Mouse (Mus musculus) lung, embryonic 16.5 days (tissue): ENCODE measurements at regions not wholly inside any gene's neighbourhood (a gene's known extent, or its start where the extent isn't known, plus 50 kb on each side); places are given as distances from the start of the nearest gene placed in this dataset.
A peak's percentile ranks its signal among the peaks of the same experiment; 100 is the strongest.

Experiments
- ATAC-seq: fragments of 200-750 bp; cut with Nextera tagmentation; 2 replicates; pipeline ENCODE4 v1.8.0; 2017; ENCODE audit warnings: low read depth, mild to moderate bottlenecking, moderate library complexity
- H3K27ac ChIP-seq: fragments of 300-500 bp; sonication (generic); 2 replicates; pipeline ENCODE4 v1.5.1; 2014; ENCODE audit warnings: mild to moderate bottlenecking, control low read depth, low read length
- H3K27me3 ChIP-seq: fragments of 300-500 bp; sonication (generic); 2 replicates; pipeline ENCODE4 v1.6.1; 2014; ENCODE audit warnings: low read depth, low read length, mixed read lengths; ENCODE audit not compliant: control insufficient read depth, insufficient read depth
- H3K36me3 ChIP-seq: fragments of 300-500 bp; sonication (generic); 2 replicates; pipeline ENCODE4 v1.6.1; 2014; ENCODE audit warnings: low read length; ENCODE audit not compliant: control insufficient read depth, insufficient read depth
- H3K4me1 ChIP-seq: fragments of 300-500 bp; sonication (generic); replicated peaks from 2 replicates; pipeline ENCODE4 v1.6.1; 2014; ENCODE audit warnings: low read length, mixed read lengths; ENCODE audit not compliant: control insufficient read depth, insufficient read depth
- H3K4me2 ChIP-seq: fragments of 300-500 bp; sonication (generic); 2 replicates; pipeline ENCODE4 v1.6.1; 2014; ENCODE audit warnings: low read depth, low read length, control low read depth
- H3K4me3 ChIP-seq: fragments of 300-500 bp; sonication (generic); 2 replicates; pipeline ENCODE4 v1.5.1; 2014; ENCODE audit warnings: mild to moderate bottlenecking, low read length, control low read depth
- H3K9ac ChIP-seq: fragments of 300-500 bp; sonication (generic); 2 replicates; pipeline ENCODE4 v1.6.1; 2014; ENCODE audit warnings: low read length, control low read depth
- H3K9me3 ChIP-seq: fragments of 300-500 bp; sonication (generic); 2 replicates; pipeline ENCODE4 v1.6.1; 2016; ENCODE audit warnings: low read length; ENCODE audit not compliant: control insufficient read depth
- WGBS: fragments of 180-500 bp; shearing (Covaris S2); extraction: QIAGEN DNeasy Blood & Tissue Kit; methylation state at CpG from one replicate; pipeline ENCODE4 v1.1.7; 2014; 5-methylcytosine and 5-hydroxymethylcytosine counted together

DNA sequence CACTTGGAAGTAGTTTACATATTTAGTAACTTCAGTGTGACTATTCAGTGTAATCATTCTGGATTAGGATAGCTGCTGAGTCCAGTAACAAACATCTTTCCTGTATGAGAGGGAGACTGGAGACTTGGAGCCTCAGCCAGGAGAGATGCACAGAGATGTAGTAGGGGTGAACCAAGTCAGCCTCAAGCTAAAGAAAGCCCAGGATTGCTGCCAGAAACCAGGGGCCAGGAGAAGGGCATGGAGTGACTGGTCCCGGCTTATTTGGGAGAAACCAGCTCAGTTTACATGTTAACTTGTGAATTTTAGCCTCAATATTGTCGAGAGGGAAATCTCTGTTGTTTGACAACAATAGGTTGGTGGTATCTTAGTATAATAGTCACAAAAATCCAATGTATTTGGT, 257.8 kb upstream of the Runx1 start:
- Histone ChIP-seq H3K4me1 (peaks cover 9% of the 10 kb centered on the region), H3K9me3 (no peaks in the 10 kb centered on the region), H3K27ac (no peak overlapping the region), H3K9ac (no peak overlapping the region), H3K4me2 (no peak overlapping the region), H3K27me3 (no peaks in the 10 kb centered on the region), H3K36me3 (no peaks in the 10 kb centered on the region), H3K4me3 (no peak overlapping the region)
- ATAC-seq = no peak
- WGBS = 60% methylated on average over 2 of the region's 2 CpGs

DNA sequence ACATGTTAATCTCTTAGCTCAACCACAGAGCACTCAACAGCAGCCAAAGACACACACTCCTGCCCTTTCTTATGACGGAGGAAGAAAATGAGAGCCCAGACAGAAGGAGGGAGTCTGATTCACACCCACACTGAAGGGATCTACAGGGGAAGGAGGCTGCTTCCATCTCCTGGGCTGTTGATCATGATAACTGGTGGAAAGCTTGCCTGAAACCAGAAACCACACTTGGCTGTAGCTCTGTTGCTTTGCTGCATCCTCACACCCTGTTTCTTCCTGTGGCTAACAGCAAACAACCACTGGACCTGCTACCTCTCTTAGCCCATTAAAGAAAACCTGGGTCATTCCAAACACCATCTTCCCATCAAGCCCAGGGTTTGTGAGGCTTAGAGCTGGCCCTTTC, 257.2 kb upstream of the Runx1 start:
- Histone ChIP-seq H3K4me1 (peaks cover 9% of the 10 kb centered on the region), H3K4me2 (no peak overlapping the region), H3K9me3 (no peaks in the 10 kb centered on the region), H3K4me3 (no peak overlapping the region), H3K36me3 (no peaks in the 10 kb centered on the region), H3K27me3 (no peaks in the 10 kb centered on the region), H3K27ac (no peak overlapping the region), H3K9ac (no peak overlapping the region)
- ATAC-seq = no peak
- 81% methylated on average over 1 of the region's 1 CpGs for WGBS

DNA sequence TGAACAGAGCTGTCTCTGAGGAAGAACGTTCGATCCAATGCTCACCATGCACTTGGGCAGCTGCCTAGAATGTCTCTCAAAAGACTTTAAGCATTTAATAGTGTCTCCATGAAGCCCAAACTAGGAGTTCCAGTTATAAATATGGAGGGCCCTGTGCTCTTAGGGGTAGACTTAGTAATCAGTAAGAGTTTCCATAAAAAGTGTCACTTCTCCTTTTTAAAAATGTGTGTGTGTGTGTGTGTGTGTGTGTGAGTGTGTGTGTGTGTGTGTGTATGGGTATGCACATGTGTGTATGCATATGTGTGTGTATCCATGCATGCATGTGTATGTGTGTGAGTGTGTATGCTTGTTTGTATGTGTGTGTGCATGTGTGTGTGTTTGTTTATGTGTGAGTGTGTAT, 255.6 kb upstream of the Runx1 start:
- Histone ChIP-seq H3K4me3 (no peak overlapping the region), H3K9me3 (no peaks in the 10 kb centered on the region), H3K4me1 (peaks cover 9% of the 10 kb centered on the region), H3K36me3 (no peaks in the 10 kb centered on the region), H3K27ac (no peak overlapping the region), H3K9ac (no peak overlapping the region), H3K27me3 (no peaks in the 10 kb centered on the region), H3K4me2 (no peak overlapping the region)
- 79% methylated on average over 2 of the region's 2 CpGs for WGBS
- no peak for ATAC-seq

DNA sequence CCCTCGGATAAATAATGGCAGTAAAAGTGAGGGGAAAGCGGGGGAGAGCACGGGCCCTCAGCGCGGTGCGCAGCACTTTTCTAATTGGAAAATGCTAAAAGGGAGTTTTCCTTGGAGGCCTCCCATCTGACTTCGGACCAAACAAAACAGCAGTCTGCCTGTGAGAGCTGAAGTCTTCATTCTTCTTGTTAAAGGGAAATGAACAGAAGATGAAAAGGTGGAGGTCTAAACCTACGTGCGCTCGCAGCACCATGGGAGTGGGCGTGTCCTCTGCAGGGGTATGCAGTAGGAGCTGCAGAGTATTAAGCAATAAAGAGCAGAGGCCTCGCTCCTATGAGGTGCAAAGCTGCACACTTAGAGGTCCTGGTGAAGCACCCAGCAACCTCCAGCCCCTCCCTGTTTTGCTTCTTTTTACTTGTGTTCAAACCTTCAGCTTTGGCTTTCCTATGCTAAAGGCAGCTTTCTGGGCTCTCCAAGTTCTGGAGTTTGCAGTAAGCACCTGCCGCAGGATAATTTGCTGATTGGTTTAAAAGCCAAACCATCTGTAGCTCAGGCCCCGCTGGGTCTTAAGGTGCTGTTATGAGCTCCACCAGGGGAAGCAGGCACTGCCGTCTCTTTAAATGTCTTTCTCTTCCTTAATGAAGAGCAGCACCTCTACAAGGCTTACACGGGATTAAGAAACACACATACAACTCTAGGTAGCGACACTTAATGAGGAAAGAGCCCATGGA, 253.9 kb upstream of the Runx1 start:
- peak overlapping the region; percentile 25; the same call in 1 of the 2 replicates for H3K4me3 ChIP-seq
- peak overlapping the region; percentile 10; the same call in 1 of the 2 replicates for H3K27ac ChIP-seq
- H3K9ac ChIP-seq = peak overlapping the region; percentile 13
- H3K9me3 ChIP-seq = no peaks in the 10 kb centered on the region
- H3K4me1 ChIP-seq = peaks cover 9% of the 10 kb centered on the region
- peak; percentile 80 for ATAC-seq
- H3K36me3 ChIP-seq = no peaks in the 10 kb centered on the region
- peak overlapping the region; percentile 44 for H3K4me2 ChIP-seq
- WGBS = 38% methylated on average over 17 of the region's 17 CpGs
- H3K27me3 ChIP-seq = no peaks in the 10 kb centered on the region

DNA sequence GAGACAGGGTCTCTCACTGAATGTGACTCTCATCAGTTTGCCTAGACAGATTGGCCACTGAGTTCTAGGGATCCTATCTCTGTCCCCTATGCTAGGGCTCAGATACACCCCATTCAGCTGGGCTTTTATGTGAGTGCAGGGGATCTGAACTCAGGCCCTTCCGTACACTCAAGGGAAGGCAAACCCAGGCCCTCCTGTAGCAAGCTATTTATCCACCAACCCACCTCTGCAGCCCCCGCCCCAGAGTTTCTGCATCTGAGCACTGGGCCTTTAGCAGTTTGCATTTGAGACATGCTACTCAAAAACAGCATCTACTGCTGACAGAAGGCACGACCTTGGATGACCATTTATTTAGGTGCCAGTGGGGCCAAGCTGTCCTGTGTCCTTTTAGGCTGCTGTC, 253.0 kb upstream of the Runx1 start:
- 54% methylated on average over 3 of the region's 3 CpGs for WGBS
- H3K9me3 ChIP-seq = no peaks in the 10 kb centered on the region
- H3K4me1 ChIP-seq = peaks cover 9% of the 10 kb centered on the region
- H3K36me3 ChIP-seq = no peaks in the 10 kb centered on the region
- no peak overlapping the region; the same call in 1 of the 2 replicates for H3K9ac ChIP-seq
- H3K4me3 ChIP-seq = no peak overlapping the region
- no peak for ATAC-seq
- no peaks in the 10 kb centered on the region for H3K27me3 ChIP-seq
- no peak overlapping the region for H3K27ac ChIP-seq
- peak overlapping the region; percentile 44 for H3K4me2 ChIP-seq

DNA sequence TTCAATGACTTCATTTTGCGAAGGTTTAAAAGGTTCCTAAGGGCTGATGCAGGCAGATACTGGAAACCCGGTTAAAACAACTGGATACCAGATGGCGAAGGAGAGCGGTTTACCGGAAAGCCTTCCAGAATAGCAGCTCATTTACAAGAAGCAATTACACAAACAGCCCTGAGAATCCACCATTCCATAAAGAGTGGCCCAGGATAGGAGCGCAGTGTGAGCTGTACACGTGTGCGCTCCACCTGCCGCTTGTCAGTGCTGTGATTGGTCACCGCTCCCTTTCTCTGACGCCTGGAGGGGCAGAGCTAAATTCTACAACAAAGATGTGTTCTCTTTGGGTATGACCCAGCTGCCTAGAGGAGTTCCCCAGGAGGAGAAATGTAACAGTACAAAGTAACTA, 249.5 kb upstream of the Runx1 start:
- WGBS = 81% methylated on average over 11 of the region's 11 CpGs
- Histone ChIP-seq H3K9ac (no peak overlapping the region), H3K4me1 (peaks cover 12% of the 10 kb centered on the region), H3K4me3 (no peak overlapping the region), H3K27me3 (no peaks in the 10 kb centered on the region), H3K4me2 (no peak overlapping the region), H3K36me3 (no peaks in the 10 kb centered on the region), H3K27ac (no peak overlapping the region), H3K9me3 (no peaks in the 10 kb centered on the region)
- no peak for ATAC-seq

DNA sequence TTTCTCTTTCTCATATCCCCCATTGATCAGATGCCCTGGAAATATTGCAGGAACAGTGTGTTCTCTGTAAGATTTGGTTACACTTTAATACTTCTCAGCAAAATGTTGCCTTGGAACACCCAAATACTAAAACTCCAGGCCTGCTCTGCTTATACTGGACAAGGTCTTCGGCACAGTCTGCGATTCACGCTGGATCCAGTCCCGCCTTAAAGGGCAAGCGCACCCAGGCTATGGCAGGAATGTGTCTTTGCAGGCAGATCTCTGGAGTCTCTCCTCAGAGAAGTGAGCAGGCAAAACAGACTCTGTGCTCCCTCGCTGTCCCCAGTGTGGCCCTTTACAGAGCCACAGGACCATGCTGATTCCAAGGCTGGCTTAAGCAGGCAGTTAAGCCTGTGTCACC, 246.2 kb upstream of the Runx1 start:
- Histone ChIP-seq H3K9ac (no peak overlapping the region), H3K4me1 (peaks cover 3% of the 10 kb centered on the region; the same call in 1 of the 2 replicates), H3K27me3 (no peaks in the 10 kb centered on the region), H3K4me2 (no peak overlapping the region), H3K9me3 (no peaks in the 10 kb centered on the region), H3K27ac (peak overlapping the region; percentile 56), H3K4me3 (no peak overlapping the region), H3K36me3 (no peaks in the 10 kb centered on the region)
- whole genome bisulfite sequencing = 25% methylated on average over 6 of the region's 6 CpGs
- peak; percentile 80 for ATAC-seq

DNA sequence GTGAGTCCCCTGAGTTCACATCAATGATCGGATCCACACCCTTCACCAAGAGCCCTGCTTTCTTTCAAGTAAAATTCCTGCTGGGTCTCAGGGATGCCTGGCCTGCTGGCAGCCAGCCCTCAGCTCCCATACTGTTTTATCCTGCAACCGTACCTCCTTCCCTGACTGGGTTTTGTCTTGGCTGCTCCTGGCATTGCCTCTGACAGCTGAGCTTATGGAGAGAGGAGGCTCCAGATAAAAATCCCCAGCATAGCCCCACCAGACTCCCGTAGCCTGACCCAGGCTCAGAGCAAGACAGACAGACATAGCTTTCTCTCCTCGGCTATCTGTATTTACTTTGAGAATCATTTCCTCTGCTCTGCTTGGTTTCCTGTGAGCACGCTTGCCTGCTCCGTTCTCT, 245.8 kb upstream of the Runx1 start:
- Histone ChIP-seq H3K27ac (peak overlapping the region; percentile 56), H3K36me3 (no peaks in the 10 kb centered on the region), H3K4me3 (no peak overlapping the region), H3K27me3 (no peaks in the 10 kb centered on the region), H3K9me3 (no peaks in the 10 kb centered on the region), H3K4me1 (peaks cover 3% of the 10 kb centered on the region; the same call in 1 of the 2 replicates), H3K4me2 (no peak overlapping the region), H3K9ac (no peak overlapping the region)
- WGBS = 27% methylated on average over 6 of the region's 6 CpGs
- ATAC-seq = peak; percentile 46; the same call in 1 of the 2 replicates

DNA sequence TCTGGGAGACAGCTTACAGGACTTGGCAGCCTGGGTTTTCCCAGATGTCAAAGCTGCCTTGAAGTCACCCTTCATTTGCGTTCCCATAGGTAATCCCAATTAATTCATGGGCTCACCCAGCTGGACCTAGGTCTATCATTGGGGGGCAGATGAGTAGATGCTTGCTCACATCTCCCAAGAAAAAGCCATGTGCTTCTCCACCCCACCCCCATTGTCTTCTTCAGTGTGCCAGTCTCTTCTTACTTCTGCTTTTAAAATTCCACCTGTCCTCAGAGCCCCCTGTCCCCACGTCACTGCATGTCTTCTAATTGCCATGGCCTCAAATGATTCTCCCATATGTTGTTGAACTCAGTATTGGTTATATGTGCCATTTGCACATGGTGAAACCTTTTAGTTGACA, 240.9 kb upstream of the Runx1 start:
- 84% methylated on average over 2 of the region's 2 CpGs for WGBS

More for the DNA sequence above, 240.9 kb upstream of the Runx1 start:
- no peak overlapping the region for H3K4me3 ChIP-seq
- H3K9ac ChIP-seq = no peak overlapping the region
- H3K4me1 ChIP-seq = peaks cover 2% of the 10 kb centered on the region; the same call in 1 of the 2 replicates
- H3K9me3 ChIP-seq = no peaks in the 10 kb centered on the region
- ATAC-seq = no peak
- no peak overlapping the region for H3K27ac ChIP-seq
- no peaks in the 10 kb centered on the region for H3K36me3 ChIP-seq
- no peaks in the 10 kb centered on the region for H3K27me3 ChIP-seq
- H3K4me2 ChIP-seq = no peak overlapping the region
